Mouse (Mus musculus): ENCODE measurements around the gene Pigu.

DNA sequence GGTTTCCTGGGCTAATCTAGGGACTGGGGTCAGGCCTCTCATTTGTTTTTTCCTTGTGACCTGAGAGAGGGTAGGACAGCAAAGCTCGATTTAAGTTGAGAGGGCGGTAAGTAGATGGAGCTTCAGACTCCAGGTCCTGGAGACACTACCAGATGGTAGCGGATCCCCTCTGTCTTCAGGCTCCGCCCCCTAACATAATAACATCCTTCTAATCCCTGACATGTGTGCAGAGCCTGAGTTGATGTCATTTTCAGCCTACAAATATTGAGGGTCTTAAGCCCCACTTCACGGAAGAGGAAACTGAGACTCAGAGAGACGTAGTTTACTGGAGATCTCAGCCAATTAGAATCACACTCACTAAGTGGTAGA, 25.1 kb upstream of the Pigu start:
- TF ChIP-seq CTCF (IDR thresholded peaks at IDR 0.05; ENCODE audit: low read depth, low read length) (no peak), EP300 (IDR thresholded peaks at IDR 0.05; ENCODE audit: insufficient read depth, low read depth, low read length) (no peak), POLR2A (IDR thresholded peaks at IDR 0.05; ENCODE audit: insufficient read depth, low read length) (no peak)
